Mouse (Mus musculus): Measurements from ENCODE around the gene Tnks2. TPM values are rescaled to one million over a fixed set of nuclear protein-coding genes. Genes with fewer than 3 reads are reported as not detected.
A peak's percentile ranks its signal among the peaks of the same experiment; 100 is the strongest.

Tnks2 gene
- polyA plus RNA-seq, 1 experiment: 28.9 TPM

DNA sequence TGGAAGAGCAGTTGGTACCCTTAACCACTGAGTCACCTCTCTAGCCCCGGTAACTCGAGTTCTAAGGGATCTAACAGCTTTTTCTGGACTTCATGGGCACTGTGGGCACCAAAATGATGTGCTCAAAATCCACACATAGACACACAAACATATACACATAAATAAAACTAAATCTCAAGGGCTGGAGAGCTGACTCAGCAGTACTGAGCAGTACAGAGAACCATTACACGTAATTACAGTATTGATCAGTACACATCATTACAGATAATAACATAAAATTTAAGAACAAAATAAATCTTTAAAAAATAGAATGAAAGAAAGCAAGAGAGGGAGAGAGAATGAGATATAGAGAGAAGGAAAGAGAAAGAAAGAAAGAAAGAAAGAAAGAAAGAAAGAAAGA lies 75.1 kb downstream of the Tnks2 start:
- Histone ChIP-seq H3K4me3 (replicated peaks; ENCODE audit: extremely low read depth, low read depth, low read length) (no peak overlapping the region), H3K4me1 (ENCODE audit: control insufficient read depth, insufficient read depth, low read length) (no peaks in the 10 kb centered on the region)
- WGBS: 85% methylated on average over 3 of the region's 3 CpGs
- no peak for DNase-seq
- TF ChIP-seq POLR2A (IDR thresholded peaks at IDR 0.05; ENCODE audit: borderline replicate concordance, extremely low read depth, low read depth, low read length) (no peak), CTCF (IDR thresholded peaks at IDR 0.05; ENCODE audit: insufficient read depth, low read length) (no peak)

DNA sequence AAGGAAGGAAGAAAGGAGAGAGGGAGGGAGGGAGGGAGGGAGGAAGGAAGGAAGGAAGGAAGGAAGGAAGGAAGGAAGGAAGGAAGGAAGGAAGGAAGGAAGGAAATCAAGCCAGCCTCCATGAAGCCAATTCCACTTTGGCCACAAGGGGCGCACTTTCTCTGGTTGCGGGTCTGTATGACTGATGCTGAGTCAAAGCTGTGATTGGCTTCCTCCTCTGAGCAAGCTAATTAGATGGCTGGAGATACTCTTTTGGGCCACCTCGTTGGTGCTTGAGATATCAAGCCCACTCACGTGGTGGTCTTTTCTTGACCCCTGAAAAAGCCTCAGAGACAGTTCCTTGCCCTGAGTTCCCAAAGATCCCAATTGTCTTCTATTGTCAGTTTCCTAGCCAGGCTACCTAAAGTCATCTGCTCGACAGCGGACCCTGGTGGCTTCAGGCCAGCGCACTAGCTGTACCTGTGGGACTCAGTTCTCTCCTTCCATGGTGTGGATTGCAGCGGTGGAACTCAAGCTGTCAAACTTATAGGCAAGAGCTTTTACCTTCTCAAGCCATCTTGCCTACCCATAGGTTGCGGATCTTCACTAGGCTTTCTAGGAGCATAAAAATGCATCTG lies 75.8 kb downstream of the Tnks2 start:
- peak; percentile 66 for DNase-seq
- TF ChIP-seq CTCF (IDR thresholded peaks at IDR 0.05; ENCODE audit: insufficient read depth, low read length): peak; percentile 78
- TF ChIP-seq POLR2A (IDR thresholded peaks at IDR 0.05; ENCODE audit: borderline replicate concordance, extremely low read depth, low read depth, low read length): no peak
- Histone ChIP-seq H3K4me3 (replicated peaks; ENCODE audit: extremely low read depth, low read depth, low read length) (no peak overlapping the region), H3K4me1 (ENCODE audit: control insufficient read depth, insufficient read depth, low read length) (no peaks in the 10 kb centered on the region)
- 27% methylated on average over 9 of the region's 9 CpGs for WGBS

DNA sequence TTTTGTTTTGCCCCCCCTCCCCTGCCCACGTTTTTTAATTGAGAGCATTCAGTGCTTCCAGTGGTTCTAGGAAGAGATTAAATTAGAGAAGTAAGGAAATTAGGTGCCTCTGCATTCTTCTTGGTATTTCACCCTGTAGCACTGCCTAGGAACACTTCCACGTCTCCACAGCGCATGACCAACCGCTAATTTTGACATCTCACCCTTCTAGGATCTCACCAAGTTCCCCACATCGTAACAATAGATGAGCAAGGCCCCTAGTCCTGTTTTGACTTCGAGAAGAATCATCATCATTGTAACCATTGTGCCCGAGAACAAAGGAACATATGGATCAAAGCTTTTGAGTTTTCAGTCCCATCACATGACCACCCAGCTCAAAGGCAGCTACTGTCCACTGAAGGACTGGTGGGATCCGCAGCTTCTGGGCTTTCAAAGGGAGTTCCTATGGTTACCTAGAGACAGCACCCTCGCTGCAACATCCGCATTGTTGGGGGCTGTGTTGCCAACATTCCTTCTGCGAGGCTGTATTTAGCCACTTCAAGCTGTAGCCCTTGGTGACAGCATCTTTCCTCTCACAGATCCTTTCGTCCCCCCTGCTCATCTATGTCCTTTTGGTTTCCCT lies 76.5 kb downstream of the Tnks2 start:
- DNase-seq: no peak
- no peaks in the 10 kb centered on the region for H3K4me1 ChIP-seq (ENCODE audit: control insufficient read depth, insufficient read depth, low read length)
- WGBS: 44% methylated on average over 12 of the region's 12 CpGs
- H3K4me3 ChIP-seq (replicated peaks; ENCODE audit: extremely low read depth, low read depth, low read length): no peak overlapping the region
- TF ChIP-seq POLR2A (IDR thresholded peaks at IDR 0.05; ENCODE audit: borderline replicate concordance, extremely low read depth, low read depth, low read length): no peak
- TF ChIP-seq CTCF (IDR thresholded peaks at IDR 0.05; ENCODE audit: insufficient read depth, low read length): no peak

DNA sequence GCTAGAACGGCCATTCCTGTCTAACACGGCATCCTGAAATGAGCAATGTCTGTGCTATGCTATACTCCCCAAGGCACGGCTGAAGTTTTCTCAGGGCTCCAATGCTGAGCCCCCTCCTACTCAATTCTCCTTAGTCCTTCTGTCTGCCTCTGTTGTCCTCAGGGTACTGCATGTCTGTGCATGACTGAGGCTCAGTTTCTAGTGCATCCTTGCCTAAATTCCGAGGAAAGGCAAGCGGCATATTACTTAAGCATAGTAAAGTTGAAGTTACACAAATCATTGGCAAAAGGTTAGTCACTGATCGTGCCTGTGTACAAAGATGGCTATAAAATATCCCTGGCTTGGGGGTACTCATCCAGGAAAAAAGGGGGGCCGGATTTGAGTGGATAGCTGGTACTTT lies 79.0 kb downstream of the Tnks2 start:
- no peaks in the 10 kb centered on the region; the same call in 1 of the 2 replicates for H3K4me1 ChIP-seq (ENCODE audit: control insufficient read depth, insufficient read depth, low read length)
- no peak for DNase-seq
- 73% methylated on average over 7 of the region's 7 CpGs for WGBS
- no peak overlapping the region for H3K4me3 ChIP-seq (replicated peaks; ENCODE audit: extremely low read depth, low read depth, low read length)
- TF ChIP-seq CTCF (IDR thresholded peaks at IDR 0.05; ENCODE audit: insufficient read depth, low read length): no peak
- TF ChIP-seq POLR2A (IDR thresholded peaks at IDR 0.05; ENCODE audit: borderline replicate concordance, extremely low read depth, low read depth, low read length): no peak

DNA sequence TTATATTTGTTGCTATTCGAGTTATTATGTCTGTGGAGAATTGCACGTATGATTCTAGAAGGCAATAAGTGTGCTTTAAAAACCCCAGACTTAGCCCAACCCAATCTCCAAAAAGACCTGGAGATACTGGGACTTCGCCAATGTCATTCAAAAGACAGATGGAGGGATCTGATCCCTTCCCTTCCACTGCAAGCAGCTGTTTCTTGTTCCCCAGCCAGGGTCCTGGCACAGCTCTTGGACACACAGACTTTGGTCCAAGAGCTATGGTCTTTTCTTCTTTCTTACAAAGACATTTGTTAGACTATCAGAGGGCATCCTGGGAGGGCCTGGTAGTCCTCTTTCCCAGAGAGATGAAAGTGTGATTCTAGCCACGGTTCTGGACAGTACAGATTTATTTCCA lies 82.2 kb downstream of the Tnks2 start:
- Histone ChIP-seq H3K4me1 (ENCODE audit: control insufficient read depth, insufficient read depth, low read length) (no peaks in the 10 kb centered on the region; the same call in 1 of the 2 replicates), H3K4me3 (replicated peaks; ENCODE audit: extremely low read depth, low read depth, low read length) (no peak overlapping the region)
- TF ChIP-seq POLR2A (IDR thresholded peaks at IDR 0.05; ENCODE audit: borderline replicate concordance, extremely low read depth, low read depth, low read length) (no peak), CTCF (IDR thresholded peaks at IDR 0.05; ENCODE audit: insufficient read depth, low read length) (no peak)
- 61% methylated on average over 4 of the region's 4 CpGs for WGBS
- no peak for DNase-seq

DNA sequence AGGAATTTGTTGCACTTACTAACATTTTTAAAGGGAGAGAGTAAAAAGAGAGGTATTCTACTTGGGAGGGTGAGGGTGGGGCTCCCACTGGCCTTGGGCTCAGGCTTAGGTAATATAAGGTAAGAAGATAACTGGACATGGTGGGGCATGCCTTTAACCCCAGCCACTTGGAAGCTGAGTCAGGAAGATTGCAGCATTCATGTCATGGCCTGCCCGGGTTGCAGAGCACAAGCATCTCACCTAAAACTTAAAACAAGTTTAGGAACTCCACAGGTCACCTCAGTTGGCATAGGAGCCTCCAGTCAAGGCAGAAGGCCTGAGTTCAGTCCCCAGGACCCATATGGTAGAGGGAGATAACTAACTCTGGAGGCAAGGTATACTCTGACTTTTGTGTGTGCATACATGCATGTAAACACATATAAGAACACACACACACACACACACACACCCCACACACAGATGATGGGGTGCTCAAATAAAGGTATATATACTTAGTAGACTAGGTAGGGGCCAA lies 82.9 kb downstream of the Tnks2 start:
- TF ChIP-seq POLR2A (IDR thresholded peaks at IDR 0.05; ENCODE audit: borderline replicate concordance, extremely low read depth, low read depth, low read length) (no peak), CTCF (IDR thresholded peaks at IDR 0.05; ENCODE audit: insufficient read depth, low read length) (no peak)
- H3K4me1 ChIP-seq (ENCODE audit: control insufficient read depth, insufficient read depth, low read length): no peaks in the 10 kb centered on the region; the same call in 1 of the 2 replicates
- H3K4me3 ChIP-seq (replicated peaks; ENCODE audit: extremely low read depth, low read depth, low read length): no peak overlapping the region
- 71% methylated on average over 1 of the region's 1 CpGs for WGBS
- no peak for DNase-seq

DNA sequence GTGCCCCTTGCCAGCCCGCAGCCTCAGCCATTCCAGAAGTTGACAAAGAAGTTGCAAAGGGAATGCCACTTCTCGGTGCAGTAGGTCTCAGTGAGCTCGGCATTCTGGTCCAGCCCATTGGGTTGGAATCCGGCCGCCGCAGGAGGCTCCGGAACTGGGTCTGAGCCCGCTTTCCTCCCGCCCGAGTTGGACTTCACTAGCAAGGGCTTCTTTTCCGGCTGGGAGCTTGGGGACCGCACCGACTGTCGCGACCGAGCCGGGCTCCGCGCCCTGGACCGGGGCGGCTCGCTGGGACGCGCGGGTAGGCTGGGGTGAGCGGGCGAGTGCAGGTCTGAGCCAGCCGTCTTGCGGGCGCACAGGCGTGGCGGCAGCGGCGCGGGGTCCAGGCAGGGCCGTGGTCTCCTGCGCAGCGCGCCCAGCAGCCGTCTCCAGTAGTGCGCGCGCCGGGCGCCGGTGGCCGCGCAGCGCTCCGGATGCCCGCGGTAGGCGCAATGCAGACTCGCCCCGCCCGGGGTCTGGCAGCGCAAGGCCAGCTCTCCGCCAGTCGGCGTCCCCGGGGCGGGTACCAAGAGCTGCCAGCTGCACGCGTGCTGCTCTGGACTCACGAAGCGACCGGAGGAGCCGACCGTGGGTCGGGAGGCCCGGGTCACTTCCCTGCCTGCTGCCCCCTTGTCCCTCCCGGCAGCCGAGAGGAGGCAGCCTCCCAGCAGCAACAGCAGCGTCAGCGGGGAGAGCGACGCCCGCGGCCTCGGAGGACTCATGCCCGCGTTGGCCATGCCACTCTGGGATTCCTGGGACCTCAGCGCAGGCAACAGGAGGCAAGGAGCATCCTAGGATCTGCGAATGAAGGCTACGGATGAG lies 84.6 kb downstream of the Tnks2 start:
- peak; percentile 76 for DNase-seq
- Histone ChIP-seq H3K4me3 (replicated peaks; ENCODE audit: extremely low read depth, low read depth, low read length) (peak overlapping the region; percentile 84), H3K4me1 (ENCODE audit: control insufficient read depth, insufficient read depth, low read length) (no peaks in the 10 kb centered on the region; the same call in 1 of the 2 replicates)
- TF ChIP-seq POLR2A (IDR thresholded peaks at IDR 0.05; ENCODE audit: borderline replicate concordance, extremely low read depth, low read depth, low read length) (peak; percentile 60; the same call in 1 of the 2 replicates), CTCF (IDR thresholded peaks at IDR 0.05; ENCODE audit: insufficient read depth, low read length) (peak; percentile 29)
- under 1% methylated on average over 85 of the region's 85 CpGs for WGBS

DNA sequence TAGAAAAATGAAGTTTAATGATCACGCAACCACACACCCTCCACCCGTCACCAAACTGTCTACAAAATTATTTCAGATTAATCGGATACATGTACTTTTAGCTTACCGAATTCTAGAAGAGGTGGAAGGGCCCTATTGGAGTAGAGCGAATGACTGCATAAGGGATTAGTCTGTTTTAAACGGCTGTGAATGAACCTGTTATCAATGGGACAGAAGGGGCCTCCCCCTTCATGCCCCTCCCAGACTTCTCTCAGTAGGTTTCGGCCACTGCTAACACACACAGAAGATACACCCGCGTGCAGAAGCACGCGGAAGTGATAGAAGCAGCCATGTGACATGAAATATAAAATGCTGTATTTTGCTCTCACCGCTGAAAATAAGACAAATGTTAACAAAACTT lies 85.4 kb downstream of the Tnks2 start, which contains the start of gene Fgfbp3:
TSS of gene Fgfbp3 (minus strand) at position 150 of the 400 bp plus-strand sequence.
- no peaks in the 10 kb centered on the region; the same call in 1 of the 2 replicates for H3K4me1 ChIP-seq (ENCODE audit: control insufficient read depth, insufficient read depth, low read length)
- H3K4me3 ChIP-seq (replicated peaks; ENCODE audit: extremely low read depth, low read depth, low read length): peak within 1 kb of the TSS; percentile 84
- DNase-seq: no peak
- TF ChIP-seq POLR2A (IDR thresholded peaks at IDR 0.05; ENCODE audit: borderline replicate concordance, extremely low read depth, low read depth, low read length) (no peak), CTCF (IDR thresholded peaks at IDR 0.05; ENCODE audit: insufficient read depth, low read length) (no peak)
- 18% methylated on average over 12 of the region's 12 CpGs for WGBS

DNA sequence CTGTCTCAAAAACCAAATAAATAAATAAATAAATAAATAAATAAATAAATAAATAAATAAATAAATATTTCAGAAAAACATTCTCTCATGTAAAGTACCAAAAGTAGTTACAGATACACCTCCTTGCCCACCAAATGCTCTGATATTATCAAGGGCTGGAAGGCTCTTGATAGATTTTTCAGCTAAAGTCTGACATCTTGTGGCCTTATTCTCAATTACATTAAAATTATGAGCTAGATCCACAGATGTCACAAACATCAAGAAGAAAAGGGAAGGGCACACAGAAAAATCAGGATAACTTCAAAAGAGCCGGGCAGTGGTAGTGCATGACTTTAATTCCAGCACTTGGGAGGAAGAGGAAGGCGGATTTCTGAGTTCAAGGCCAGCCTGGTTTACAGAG lies 88.0 kb downstream of the Tnks2 start:
- TF ChIP-seq POLR2A (IDR thresholded peaks at IDR 0.05; ENCODE audit: borderline replicate concordance, extremely low read depth, low read depth, low read length) (no peak), CTCF (IDR thresholded peaks at IDR 0.05; ENCODE audit: insufficient read depth, low read length) (peak; percentile 8; the same call in 1 of the 2 replicates)
- Histone ChIP-seq H3K4me1 (ENCODE audit: control insufficient read depth, insufficient read depth, low read length) (peaks cover 2% of the 10 kb centered on the region; the same call in 1 of the 2 replicates), H3K4me3 (replicated peaks; ENCODE audit: extremely low read depth, low read depth, low read length) (no peak overlapping the region)
- no peak for DNase-seq
- 9% methylated on average over 2 of the region's 2 CpGs for WGBS

Data from lung, adult 2 months (tissue).